Mouse (Mus musculus): ENCODE measurements around the gene Il2ra.
"Not testable (repeated sequence)": the region's sequence is repeated elsewhere in the genome, so short reads cannot be mapped to it uniquely, and the experiment has no call there.

Gene Il2ra

GRCm38 (mm10) chr2:11642451-11642941, at the start of gene Il2ra:
Gene Il2ra, plus strand, starts transcription at chr2:11642807.
- no peak for DNase-seq

DNA sequence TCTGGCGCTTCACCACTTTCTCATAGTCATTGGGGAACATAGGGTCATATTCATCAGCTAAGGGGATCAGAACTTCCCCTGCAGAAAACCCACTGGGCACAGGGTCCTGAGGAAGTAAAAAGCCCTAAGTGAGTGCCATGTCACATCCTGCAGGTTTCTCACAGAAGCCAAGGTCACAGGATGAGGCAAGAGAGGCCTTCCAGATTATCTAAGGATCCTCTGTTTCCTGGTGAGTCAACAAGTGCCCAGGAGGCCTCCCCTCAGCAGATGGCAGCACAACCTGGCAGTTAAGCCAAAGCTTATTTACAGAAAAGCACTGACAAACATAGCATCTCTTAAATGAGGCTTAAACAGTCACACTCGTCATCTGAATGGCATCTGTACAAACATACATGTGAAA, 45.9 kb upstream of the Il2ra start:
- DNase-seq, result no peak

DNA sequence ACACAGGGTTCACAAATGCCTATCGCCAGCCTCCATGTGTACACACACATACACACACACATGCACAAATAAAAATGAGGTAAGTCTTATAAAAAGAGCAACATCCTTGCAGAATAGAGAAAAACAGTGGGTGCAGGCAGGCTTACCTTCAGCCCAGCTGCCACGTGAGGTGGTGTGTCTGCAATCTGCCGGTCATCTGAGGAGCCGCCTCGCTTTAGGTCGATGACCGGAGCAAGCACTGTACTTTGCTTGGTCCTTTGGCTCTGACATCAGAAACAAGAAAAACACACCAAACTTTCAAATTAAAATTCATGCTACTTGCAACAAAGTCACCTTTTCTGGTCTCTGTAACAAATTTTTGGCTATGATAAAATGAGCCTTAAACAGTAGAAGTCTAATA, 44.7 kb upstream of the Il2ra start:
- no peak for DNase-seq

DNA sequence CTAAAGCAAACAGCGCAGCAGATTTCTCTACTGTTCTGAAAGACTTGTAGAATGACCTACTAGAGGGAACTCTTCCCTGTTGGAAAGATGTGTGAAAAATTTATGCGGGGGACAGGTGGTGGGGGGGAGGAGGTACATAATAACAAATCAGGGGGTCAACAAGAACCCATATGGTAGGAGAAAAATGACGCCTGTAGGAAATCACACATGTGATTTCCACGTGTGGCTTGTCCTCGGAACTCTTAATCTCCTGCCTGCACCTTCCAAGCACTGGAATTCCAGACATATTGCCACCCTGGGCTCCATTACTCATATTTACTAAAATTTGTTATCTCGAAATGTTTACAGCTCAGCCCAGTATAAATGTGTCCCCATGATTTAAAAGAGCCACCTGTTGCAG, 40.8 kb upstream of the Il2ra start:
- DNase-seq, result no peak

GRCm38 (mm10) chr2:11602506-11603489, 39.8 kb upstream of the Il2ra start:
- DNase-seq, result peak; percentile 95

- no peak for DNase-seq
Measured at GRCm38 (mm10) chr2:11604053-11604452, 38.6 kb upstream of the Il2ra start, which contains the start of gene Rbm17. Gene Rbm17, minus strand, starts transcription at chr2:11604153.

- no peak for DNase-seq
Measured at GRCm38 (mm10) chr2:11604911-11605310, 37.7 kb upstream of the Il2ra start.

GRCm38 (mm10) chr2:11606718-11607117, 35.9 kb upstream of the Il2ra start:
- DNase-seq, result not testable (repeated sequence)

DNA sequence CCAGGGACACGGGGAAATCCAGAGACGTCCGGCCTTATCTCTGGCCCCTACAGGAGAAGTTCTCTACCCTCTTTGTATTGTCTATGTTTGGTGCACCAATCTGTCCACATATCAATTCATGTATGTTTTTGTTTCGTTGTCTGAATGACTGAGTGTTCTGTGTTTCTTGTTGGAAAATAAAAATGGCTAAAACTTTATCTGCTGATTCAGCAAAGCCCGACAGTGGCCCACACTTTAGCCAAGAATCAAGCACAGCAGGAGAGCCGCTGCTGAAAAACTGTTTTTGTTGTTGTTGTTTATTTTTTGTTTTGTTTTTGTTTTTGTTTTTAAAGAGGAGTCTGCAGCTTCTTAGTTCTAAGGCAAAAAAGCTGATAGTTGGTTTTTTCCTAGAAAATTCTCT, 29.7 kb upstream of the Il2ra start:
- not testable (repeated sequence) for DNase-seq

DNA sequence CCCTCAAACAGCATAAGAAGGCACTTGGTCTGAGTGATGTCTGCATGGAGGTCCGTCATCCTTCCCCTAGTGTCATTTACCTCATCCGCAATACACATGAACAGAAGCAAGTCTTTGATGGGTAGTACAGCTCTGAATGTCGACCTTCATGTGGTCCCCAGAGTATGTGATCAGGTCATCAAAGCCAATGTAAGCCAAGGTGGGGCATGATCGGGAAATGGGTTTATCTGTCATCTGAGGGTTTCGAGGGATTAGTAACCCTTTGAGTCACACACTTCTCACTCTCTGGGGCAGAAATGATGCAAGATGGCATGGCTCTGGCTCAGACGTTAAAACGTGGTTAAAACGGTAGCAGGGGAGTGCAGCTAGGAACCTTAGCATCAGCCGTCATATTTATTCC, 25.8 kb upstream of the Il2ra start:
- DNase-seq, result no peak

DNA sequence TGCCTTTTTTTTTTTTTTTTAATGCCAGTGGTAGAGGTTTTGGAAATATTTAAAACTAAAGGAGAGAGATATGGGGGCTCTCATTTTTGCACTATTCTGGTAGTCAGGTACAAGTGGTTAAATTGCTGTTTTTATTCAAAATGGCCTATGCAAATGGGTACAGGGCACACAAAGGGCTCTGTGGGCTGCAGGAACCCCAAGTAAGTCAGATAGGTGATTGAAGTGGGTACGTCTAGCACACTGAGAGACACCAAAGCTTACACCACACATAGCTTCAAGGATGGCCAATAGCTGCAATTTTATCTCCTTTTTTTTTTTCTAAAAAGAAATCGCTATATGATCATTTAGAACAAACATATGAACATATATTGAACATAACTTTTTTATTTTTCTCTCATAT, 23.0 kb upstream of the Il2ra start:
- DNase-seq, result no peak

GRCm38 (mm10) chr2:11623173-11623572, 19.4 kb upstream of the Il2ra start:
- DNase-seq, result no peak

DNA sequence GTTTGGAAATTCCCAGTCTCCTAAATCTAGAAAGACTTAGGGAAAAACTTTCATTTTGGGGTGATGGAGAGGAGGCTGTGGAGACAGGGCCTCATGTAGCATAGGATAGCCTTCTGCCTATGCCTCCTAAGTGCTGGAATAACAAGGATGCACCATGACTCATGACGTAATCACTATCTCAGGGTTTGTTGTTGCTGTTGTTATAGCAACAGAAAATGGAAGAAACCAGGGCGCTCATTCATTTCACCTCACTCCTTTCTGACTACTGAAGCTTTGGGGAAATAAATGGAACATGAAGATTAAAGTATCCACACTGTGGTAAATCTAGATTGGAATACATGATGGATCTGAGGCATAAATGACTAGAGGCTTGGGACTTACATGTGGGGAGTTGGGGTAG, 18.9 kb upstream of the Il2ra start:
- DNase-seq, result no peak

- DNase-seq, result no peak
Measured at GRCm38 (mm10) chr2:11625890-11626289, 16.7 kb upstream of the Il2ra start, which contains the start of gene Gm17490. Gene Gm17490, minus strand, starts transcription at chr2:11626264.

- no peak for DNase-seq
Measured at GRCm38 (mm10) chr2:11635035-11635434, 7.6 kb upstream of the Il2ra start.

DNA sequence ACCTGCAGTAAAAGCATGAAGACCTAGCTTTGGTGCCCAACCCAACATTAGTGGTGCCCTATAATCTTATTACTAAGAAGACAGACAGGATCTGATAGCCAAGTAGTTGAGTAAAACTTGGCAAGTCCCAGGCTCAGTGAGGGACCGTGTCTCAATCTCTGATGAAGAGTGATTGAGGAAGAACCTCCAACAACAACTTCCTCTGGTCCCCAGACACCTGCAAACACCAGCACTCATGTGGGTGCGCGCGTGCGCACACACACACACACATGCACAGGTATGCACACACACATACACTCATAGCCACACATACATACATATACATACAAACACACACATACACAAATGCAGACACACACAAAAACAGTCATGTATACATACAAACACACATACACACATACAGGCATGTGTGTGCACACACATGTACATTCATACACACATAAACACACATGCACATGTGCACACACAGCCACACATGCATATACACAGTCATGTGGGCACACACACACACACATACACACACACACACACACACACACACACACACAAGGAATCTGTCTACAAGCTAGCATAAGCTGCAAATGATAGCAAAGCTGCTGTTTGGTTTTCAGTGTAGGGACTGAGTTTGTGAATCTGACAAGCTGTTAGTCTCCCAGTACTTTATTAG, 7.0 kb upstream of the Il2ra start:
- DNase-seq, result no peak

DNA sequence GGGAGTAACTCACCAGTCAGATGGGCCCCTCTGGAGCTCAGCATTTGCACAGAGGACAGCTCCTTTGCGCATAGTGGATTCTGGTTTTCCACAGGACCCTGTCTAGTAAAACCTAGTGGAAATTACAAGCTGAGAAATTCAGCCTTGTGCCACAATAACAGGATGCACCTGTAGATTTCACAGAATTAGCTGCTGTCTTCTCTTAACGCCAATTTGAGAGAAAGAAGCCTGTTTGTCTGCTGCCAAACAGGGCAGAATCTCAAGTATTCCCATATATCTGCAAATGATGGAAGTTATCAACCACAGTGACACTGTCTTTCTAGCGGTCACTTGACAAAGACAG, 6.5 kb upstream of the Il2ra start:
- DNase-seq, result no peak

GRCm38 (mm10) chr2:11637115-11637514, 5.5 kb upstream of the Il2ra start:
- no peak for DNase-seq

- no peak for DNase-seq
Measured at GRCm38 (mm10) chr2:11644057-11644456, 1.4 kb downstream of the Il2ra start.

- DNase-seq, result no peak
Measured at GRCm38 (mm10) chr2:11645297-11645696, 2.7 kb downstream of the Il2ra start.

DNA sequence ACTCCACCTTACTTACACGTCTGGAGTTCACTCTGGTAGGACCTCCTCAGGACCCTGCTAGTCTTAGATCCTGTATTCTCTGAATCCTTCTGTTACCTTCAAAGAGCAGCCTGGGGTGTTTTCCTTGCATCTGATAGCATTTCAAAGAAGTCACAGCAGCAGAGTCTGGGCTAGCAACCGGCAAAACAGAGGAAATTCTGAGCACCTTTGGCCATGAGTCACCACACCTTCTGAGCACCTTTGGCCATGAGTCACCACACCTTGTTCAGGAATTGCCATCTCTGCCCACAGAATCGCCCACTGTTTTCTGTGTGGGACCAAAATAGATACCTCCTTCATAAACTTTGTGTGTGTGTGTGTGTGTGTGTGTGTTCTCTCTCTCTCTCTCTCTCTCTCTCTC, 8.9 kb downstream of the Il2ra start:
- no peak for DNase-seq

GRCm38 (mm10) chr2:11652196-11652595, 9.6 kb downstream of the Il2ra start:
- DNase-seq, result no peak

DNA sequence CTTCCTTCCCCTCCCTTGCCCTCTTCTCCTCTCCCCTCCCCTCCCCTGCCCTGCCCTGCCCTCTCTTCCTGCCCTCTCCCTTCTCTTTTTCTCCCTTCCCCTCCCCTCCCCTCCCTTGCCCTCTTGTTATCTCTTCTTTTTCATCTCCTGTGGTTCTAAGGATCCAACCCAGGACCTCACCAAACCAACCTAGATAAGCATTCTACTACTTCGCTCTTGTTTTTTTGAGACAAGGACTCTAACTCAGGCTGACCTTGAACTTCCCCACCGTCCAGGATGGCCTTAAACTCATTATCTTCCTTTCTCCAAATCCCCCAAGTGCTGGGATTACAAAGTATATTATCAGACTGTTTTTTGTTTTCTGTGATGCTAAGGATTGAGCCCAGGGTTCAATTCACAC, 10.2 kb downstream of the Il2ra start:
- DNase-seq, result no peak

- DNase-seq, result no peak
Measured at GRCm38 (mm10) chr2:11653330-11653729, 10.7 kb downstream of the Il2ra start.

Measured in cerebellum, adult 8-10 months (tissue).